Mouse (Mus musculus) hindbrain, embryonic 16.5 days (tissue): ENCODE measurements at regions not wholly inside any gene's neighbourhood (a gene's known extent, or its start where the extent isn't known, plus 50 kb on each side); places are given as distances from the start of the nearest gene placed in this dataset.

Experiments used
- ATAC-seq: fragments of 200-750 bp; cut with Nextera tagmentation; 2 replicates; pipeline ENCODE4 v1.8.0; 2017; ENCODE audit warnings: moderate TSS enrichment, moderate library complexity
- H3K27ac ChIP-seq: fragments of 300-500 bp; sonication (generic); 2 replicates; pipeline ENCODE4 v1.5.1; 2014; ENCODE audit warnings: low read depth, mild to moderate bottlenecking, control low read depth, low read length, moderate library complexity
- H3K27me3 ChIP-seq: fragments of 300-500 bp; sonication (generic); replicated peaks from 2 replicates; pipeline ENCODE4 v1.6.1; 2014; ENCODE audit warnings: low read length; ENCODE audit not compliant: control insufficient read depth, insufficient read depth
- H3K36me3 ChIP-seq: fragments of 300-500 bp; sonication (generic); 2 replicates; pipeline ENCODE4 v1.6.1; 2014; ENCODE audit warnings: mild to moderate bottlenecking, low read length, moderate library complexity, mixed read lengths; ENCODE audit not compliant: control insufficient read depth, insufficient read depth
- H3K4me1 ChIP-seq: fragments of 300-500 bp; sonication (generic); 2 replicates; pipeline ENCODE4 v1.6.1; 2014; ENCODE audit warnings: low read depth, low read length; ENCODE audit not compliant: control insufficient read depth, insufficient read depth
- H3K4me2 ChIP-seq: fragments of 300-500 bp; sonication (generic); 2 replicates; pipeline ENCODE4 v1.6.1; 2014; ENCODE audit warnings: mild to moderate bottlenecking, low read length, control low read depth, moderate library complexity
- H3K4me3 ChIP-seq: fragments of 300-500 bp; sonication (generic); 2 replicates; pipeline ENCODE4 v1.5.1; 2014; ENCODE audit warnings: mild to moderate bottlenecking, low read length, control low read depth, moderate library complexity
- H3K9ac ChIP-seq: fragments of 300-500 bp; sonication (generic); 2 replicates; pipeline ENCODE4 v1.6.1; 2014; ENCODE audit warnings: low read depth, mild to moderate bottlenecking, control low read depth, low read length, moderate library complexity
- H3K9me3 ChIP-seq: fragments of 300-500 bp; sonication (generic); 2 replicates; pipeline ENCODE4 v1.6.1; 2014; ENCODE audit warnings: mild to moderate bottlenecking, low read length, moderate library complexity; ENCODE audit not compliant: control insufficient read depth
- WGBS: fragments of 180-500 bp; shearing (Covaris S2); extraction: QIAGEN DNeasy Blood & Tissue Kit; methylation state at CpG from one replicate; pipeline ENCODE4 v1.1.7; 2014; 5-methylcytosine and 5-hydroxymethylcytosine counted together

GRCm38 (mm10) chr15:15443271-15443670 is 1285.3 kb upstream of the Cdh9 start:
- no peak overlapping the region for H3K4me2 ChIP-seq
- H3K9ac ChIP-seq: no peak overlapping the region
- no peaks in the 10 kb centered on the region for H3K36me3 ChIP-seq
- 95% methylated on average over 15 of the region's 15 CpGs for WGBS
- no peak overlapping the region for H3K27ac ChIP-seq
- H3K9me3 ChIP-seq: no peaks in the 10 kb centered on the region
- H3K4me3 ChIP-seq: no peak overlapping the region
- H3K4me1 ChIP-seq: no peaks in the 10 kb centered on the region
- H3K27me3 ChIP-seq: no peaks in the 10 kb centered on the region
- ATAC-seq: no peak

DNA sequence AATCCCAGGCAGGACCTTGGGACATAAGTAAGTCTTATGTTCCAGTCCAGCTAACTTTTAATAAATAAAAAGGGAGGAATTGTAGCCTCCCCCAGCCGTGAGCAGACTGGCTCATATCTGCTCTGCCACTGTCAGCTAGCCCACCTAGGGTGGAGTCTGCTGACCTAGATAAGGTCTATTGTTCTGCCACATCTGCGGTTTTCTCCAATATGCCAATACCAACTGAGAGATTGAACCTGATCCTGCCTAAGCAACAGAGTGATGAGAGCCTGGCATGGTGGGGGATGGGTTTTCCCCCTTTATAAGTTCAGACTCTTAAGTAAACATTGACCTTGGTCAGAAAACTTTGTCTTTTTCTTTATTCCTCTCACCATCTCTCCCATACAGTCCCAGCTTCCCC is 1250.9 kb upstream of the Cdh9 start:
- no peaks in the 10 kb centered on the region for H3K4me1 ChIP-seq

DNA sequence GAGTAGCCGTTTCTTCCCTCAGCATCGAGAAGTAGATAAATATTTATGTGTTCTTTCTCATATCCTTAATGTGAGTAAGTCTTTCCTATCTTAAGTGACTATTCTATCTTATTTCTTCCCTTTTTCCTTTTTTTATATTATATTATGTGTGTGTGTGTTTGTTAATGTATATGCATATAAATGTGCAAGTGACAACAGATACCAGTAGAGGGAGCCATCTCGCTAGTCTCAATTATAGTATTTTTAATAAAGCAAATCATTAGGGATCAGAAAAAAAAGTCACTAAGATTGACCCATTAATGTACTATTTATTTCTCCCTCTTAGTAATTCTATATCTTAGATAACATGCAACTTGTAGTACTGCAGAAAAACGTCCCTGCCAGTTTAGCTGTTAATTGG is 1228.3 kb upstream of the Cdh9 start:
- H3K36me3 ChIP-seq: no peaks in the 10 kb centered on the region

More for the DNA sequence above, 1250.9 kb upstream of the Cdh9 start:
- Histone ChIP-seq H3K4me3 (no peak overlapping the region), H3K36me3 (no peaks in the 10 kb centered on the region), H3K4me2 (no peak overlapping the region), H3K9ac (no peak overlapping the region), H3K27ac (no peak overlapping the region), H3K9me3 (no peaks in the 10 kb centered on the region), H3K27me3 (no peaks in the 10 kb centered on the region)
- no peak for ATAC-seq
- 77% methylated on average over 2 of the region's 2 CpGs for WGBS

DNA sequence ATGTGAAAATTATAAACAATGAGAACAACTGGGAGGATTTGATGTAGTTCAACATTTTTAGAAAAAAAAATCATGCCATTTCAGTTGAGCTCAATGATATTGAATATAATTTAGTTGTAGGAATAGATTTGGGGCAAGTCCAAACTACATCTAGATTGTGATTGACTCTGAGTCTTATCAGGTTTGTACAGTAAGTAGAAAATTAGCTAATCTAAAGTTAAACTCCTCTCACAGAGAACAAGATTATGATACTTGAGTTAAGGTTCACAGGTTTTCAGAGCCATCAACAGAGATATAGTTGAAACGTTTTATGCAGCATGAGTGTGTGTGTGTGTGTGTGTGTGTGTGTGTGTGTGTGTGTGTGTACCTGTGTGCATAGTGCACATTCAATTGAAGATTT is 1189.6 kb upstream of the Cdh9 start:
- H3K4me1 ChIP-seq: no peaks in the 10 kb centered on the region
- H3K4me2 ChIP-seq: no peak overlapping the region
- no peak for ATAC-seq
- H3K9ac ChIP-seq: no peak overlapping the region
- H3K9me3 ChIP-seq: no peaks in the 10 kb centered on the region
- no peaks in the 10 kb centered on the region for H3K36me3 ChIP-seq
- no peak overlapping the region for H3K4me3 ChIP-seq
- no peak overlapping the region for H3K27ac ChIP-seq
- H3K27me3 ChIP-seq: no peaks in the 10 kb centered on the region
- WGBS: 84% methylated on average over 1 of the region's 1 CpGs

More for the DNA sequence above, 1228.3 kb upstream of the Cdh9 start:
- no peaks in the 10 kb centered on the region for H3K4me1 ChIP-seq
- no peak overlapping the region for H3K9ac ChIP-seq
- H3K4me3 ChIP-seq: no peak overlapping the region
- no peaks in the 10 kb centered on the region for H3K9me3 ChIP-seq
- no peaks in the 10 kb centered on the region for H3K27me3 ChIP-seq
- no peak for ATAC-seq
- no peak overlapping the region for H3K27ac ChIP-seq
- no peak overlapping the region for H3K4me2 ChIP-seq
- WGBS: 95% methylated on average over 4 of the region's 4 CpGs

- ATAC-seq: no peak
These were observed 1169.3 kb upstream of the Cdh9 start for GRCm38 (mm10) chr15:15559148-15559752.

GRCm38 (mm10) chr15:15582300-15582880 is 1146.2 kb upstream of the Cdh9 start:
- Histone ChIP-seq H3K27me3 (no peaks in the 10 kb centered on the region), H3K4me3 (no peak overlapping the region), H3K4me2 (no peak overlapping the region), H3K9me3 (no peaks in the 10 kb centered on the region), H3K9ac (no peak overlapping the region), H3K4me1 (no peaks in the 10 kb centered on the region), H3K27ac (no peak overlapping the region), H3K36me3 (no peaks in the 10 kb centered on the region)
- no peak for ATAC-seq
- WGBS: 94% methylated on average over 2 of the region's 2 CpGs

More at GRCm38 (mm10) chr15:15559148-15559752, 1169.3 kb upstream of the Cdh9 start:
- no peaks in the 10 kb centered on the region for H3K4me1 ChIP-seq
- H3K9ac ChIP-seq: no peak overlapping the region
- no peak overlapping the region for H3K27ac ChIP-seq
- H3K4me3 ChIP-seq: no peak overlapping the region
- no peak overlapping the region for H3K4me2 ChIP-seq
- 92% methylated on average over 4 of the region's 4 CpGs for WGBS
- no peaks in the 10 kb centered on the region for H3K9me3 ChIP-seq
- H3K36me3 ChIP-seq: no peaks in the 10 kb centered on the region
- H3K27me3 ChIP-seq: no peaks in the 10 kb centered on the region

GRCm38 (mm10) chr15:15617976-15618375 is 1110.6 kb upstream of the Cdh9 start:
- Histone ChIP-seq H3K36me3 (no peaks in the 10 kb centered on the region), H3K9ac (no peak overlapping the region), H3K9me3 (no peaks in the 10 kb centered on the region), H3K27me3 (no peaks in the 10 kb centered on the region), H3K27ac (no peak overlapping the region), H3K4me2 (no peak overlapping the region), H3K4me1 (no peaks in the 10 kb centered on the region), H3K4me3 (no peak overlapping the region)
- ATAC-seq: no peak

DNA sequence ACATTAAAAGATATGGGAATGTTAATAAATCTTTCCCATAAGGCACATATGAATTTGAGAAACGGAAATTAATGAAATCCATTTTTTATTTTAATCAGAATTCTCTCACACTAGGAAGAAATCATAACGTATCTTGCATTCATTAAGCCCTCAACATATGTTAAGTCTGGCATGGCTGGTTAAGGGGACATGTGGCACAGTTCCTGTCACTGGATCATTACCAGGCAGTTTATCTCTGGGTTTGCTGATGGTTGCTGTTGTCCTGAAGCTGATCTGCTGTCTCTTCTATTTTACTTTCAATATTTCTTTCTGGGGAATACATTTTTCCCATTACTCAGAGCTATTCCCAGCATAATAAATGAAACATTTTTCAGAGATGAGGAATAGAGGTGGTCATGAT is 1099.3 kb upstream of the Cdh9 start:
- Histone ChIP-seq H3K36me3 (no peaks in the 10 kb centered on the region), H3K27ac (no peak overlapping the region), H3K4me3 (no peak overlapping the region), H3K9me3 (no peaks in the 10 kb centered on the region), H3K9ac (no peak overlapping the region), H3K4me2 (no peak overlapping the region), H3K27me3 (no peaks in the 10 kb centered on the region), H3K4me1 (no peaks in the 10 kb centered on the region)
- WGBS: 71% methylated on average over 2 of the region's 2 CpGs
- no peak for ATAC-seq

GRCm38 (mm10) chr15:15630283-15630682 is 1098.3 kb upstream of the Cdh9 start:
- 90% methylated on average over 7 of the region's 7 CpGs for WGBS
- Histone ChIP-seq H3K4me1 (no peaks in the 10 kb centered on the region), H3K4me2 (no peak overlapping the region), H3K4me3 (no peak overlapping the region), H3K36me3 (no peaks in the 10 kb centered on the region), H3K9me3 (no peaks in the 10 kb centered on the region), H3K27ac (no peak overlapping the region), H3K27me3 (no peaks in the 10 kb centered on the region), H3K9ac (no peak overlapping the region)
- ATAC-seq: no peak
